ENCODE assay signal across 10 mouse cellular contexts in the genomic region with DNA sequence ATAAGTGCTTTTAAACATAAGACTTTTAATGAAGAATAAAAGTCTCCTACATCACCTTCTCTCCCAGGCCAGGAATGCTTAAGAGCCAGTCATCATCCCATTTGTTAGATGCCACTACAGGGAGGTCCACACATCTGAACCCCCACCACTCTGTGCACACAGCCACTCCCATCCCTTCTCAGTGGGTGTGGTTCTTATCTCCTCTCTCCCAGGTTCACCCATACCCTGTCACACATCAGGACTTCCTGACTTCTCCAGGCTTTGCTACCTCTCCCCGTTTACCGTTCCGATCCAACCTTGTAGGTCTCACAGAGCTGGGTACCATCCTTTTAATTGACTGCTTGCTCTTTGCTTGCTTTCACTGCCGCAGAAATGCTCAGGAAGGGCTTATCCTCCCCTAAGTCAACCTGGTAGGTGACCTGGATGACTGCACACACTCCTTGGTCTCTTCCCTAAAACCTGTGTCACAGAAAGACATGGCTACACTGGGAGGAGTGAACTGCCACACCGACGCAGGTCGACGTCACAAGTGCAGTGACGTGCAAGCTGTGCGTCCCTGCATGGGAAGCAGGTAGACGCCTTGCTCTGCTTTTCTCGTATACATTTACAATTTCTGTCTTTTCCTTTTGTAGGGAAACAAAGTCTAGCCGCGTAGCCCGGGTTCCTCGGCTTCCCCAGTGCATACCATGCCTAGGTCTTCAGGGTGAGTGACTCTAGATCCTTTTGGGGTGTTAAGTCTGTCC. TPM values are rescaled to one million over a fixed set of nuclear protein-coding genes. Genes with fewer than 3 reads are reported as not detected.
DNase-seq lines count a peak whose midpoint lies in the region; ATAC-seq and TF ChIP-seq lines count a peak whose summit lies in the region.
"Had no signal": no experiment of that assay in that cellular context is flagged by ENCODE, and none has a peak within 500 bp of the region (broad histone marks: within the 10 kb centered on the region; RNA-seq: fewer than 3 reads in every experiment).

No protein-coding gene starts in this region.

- H3K27me3 ChIP-seq in forebrain, embryonic 10.5 days (ENCODE audit: poor library complexity, severe bottlenecking), result no peaks in the 10 kb centered on the region
- H3K27me3 ChIP-seq in forebrain, embryonic 12.5 days, result no peaks in the 10 kb centered on the region
- peaks cover 8% of the 10 kb centered on the region for H3K27me3 ChIP-seq in ES-Bruce4 (ENCODE audit: control insufficient read depth, insufficient read depth, low read length, poor library complexity, severe bottlenecking)
- peaks cover 41% of the 10 kb centered on the region for H3K27me3 ChIP-seq in erythroblast, embryonic 14.5 days (ENCODE audit: control insufficient read depth)
- peaks cover 33% of the 10 kb centered on the region for H3K27me3 ChIP-seq in liver, embryonic 15.5 days
- H3K27me3 ChIP-seq in kidney, embryonic 16.5 days (ENCODE audit: insufficient read depth, low read length), result no peaks in the 10 kb centered on the region
- H3K27me3 ChIP-seq: limb, embryonic 13.5 days had no signal

- DNase-seq in forebrain, embryonic 10.5 days (ENCODE audit: extremely low spot score, low spot score), result no peak
- DNase-seq in left cerebral cortex, adult 11 months (ENCODE audit: low spot score), result no peak
- no peak for DNase-seq in ovary, postnatal 36 days (ENCODE audit: low spot score)

- H3K4me1 ChIP-seq in forebrain, embryonic 10.5 days, result peaks cover 38% of the 10 kb centered on the region
- H3K4me1 ChIP-seq in forebrain, embryonic 12.5 days, result peaks cover 32% of the 10 kb centered on the region
- H3K4me1 ChIP-seq in ES-Bruce4 (ENCODE audit: control insufficient read depth, insufficient read depth, low read length), result no peaks in the 10 kb centered on the region
- peaks cover 63% of the 10 kb centered on the region for H3K4me1 ChIP-seq in erythroblast, embryonic 14.5 days (ENCODE audit: control insufficient read depth)
- H3K4me1 ChIP-seq in liver, embryonic 15.5 days (replicated peaks), result peaks cover 75% of the 10 kb centered on the region
- H3K4me1 ChIP-seq in kidney, embryonic 16.5 days (ENCODE audit: insufficient read depth, low read length), result peaks cover 27% of the 10 kb centered on the region

- TF ChIP-seq EP300 in ES-Bruce4 (IDR thresholded peaks at IDR 0.05; ENCODE audit: insufficient read depth, low read depth, low read length), result no peak

- no peak for ATAC-seq in forebrain, embryonic 12.5 days (ENCODE audit: low FRiP score)
- ATAC-seq in liver, embryonic 15.5 days (ENCODE audit: insufficient read depth), result peak; percentile 93
- no peak for ATAC-seq in kidney, embryonic 16.5 days (ENCODE audit: low FRiP score, low TSS enrichment)

- H3K36me3 ChIP-seq in forebrain, embryonic 10.5 days (replicated peaks), result peaks cover 43% of the 10 kb centered on the region
- H3K36me3 ChIP-seq in forebrain, embryonic 12.5 days (replicated peaks), result peaks cover 23% of the 10 kb centered on the region
- H3K36me3 ChIP-seq in ES-Bruce4 (ENCODE audit: control insufficient read depth, insufficient read depth, low read length, poor library complexity, severe bottlenecking), result no peaks in the 10 kb centered on the region
- peaks cover 5% of the 10 kb centered on the region; the same call in 1 of the 2 replicates for H3K36me3 ChIP-seq in erythroblast, embryonic 14.5 days (ENCODE audit: control insufficient read depth)
- 0 out of 2 replicates have a peak, but pooled peaks cover 6% of the 10 kb centered on the region for H3K36me3 ChIP-seq in liver, embryonic 15.5 days (replicated peaks)
- peaks cover 21% of the 10 kb centered on the region for H3K36me3 ChIP-seq in kidney, embryonic 16.5 days (ENCODE audit: insufficient read depth, low read length)

- no peak overlapping the region; the same call in 1 of the 2 replicates for H3K4me2 ChIP-seq in forebrain, embryonic 12.5 days
- H3K4me2 ChIP-seq in liver, embryonic 15.5 days, result peak overlapping the region; percentile 86
- no peak overlapping the region for H3K4me2 ChIP-seq in kidney, embryonic 16.5 days (replicated peaks; ENCODE audit: low read depth, low read length)
- H3K4me2 ChIP-seq: limb, embryonic 13.5 days had no signal

- WGBS in forebrain, embryonic 10.5 days, result 93% methylated on average over 16 of the region's 16 CpGs
- 92% methylated on average over 16 of the region's 16 CpGs for WGBS in forebrain, embryonic 12.5 days
- 56% methylated on average over 16 of the region's 16 CpGs for WGBS in liver, embryonic 15.5 days (ENCODE audit: insufficient replicate concordance)
- 92% methylated on average over 16 of the region's 16 CpGs for WGBS in kidney, embryonic 16.5 days

- TF ChIP-seq CTCF in ES-Bruce4 (IDR thresholded peaks at IDR 0.05; ENCODE audit: low read depth, low read length), result no peak

- no peaks in the 10 kb centered on the region for H3K9me3 ChIP-seq in forebrain, embryonic 10.5 days
- no peaks in the 10 kb centered on the region for H3K9me3 ChIP-seq in forebrain, embryonic 12.5 days
- H3K9me3 ChIP-seq in ES-Bruce4 (replicated peaks; ENCODE audit: control insufficient read depth, insufficient read depth, low read length, poor library complexity, severe bottlenecking), result no peaks in the 10 kb centered on the region
- peaks cover under 1% of the 10 kb centered on the region; the same call in 1 of the 2 replicates for H3K9me3 ChIP-seq in erythroblast, embryonic 14.5 days (ENCODE audit: control insufficient read depth, low read length)
- no peaks in the 10 kb centered on the region for H3K9me3 ChIP-seq in liver, embryonic 15.5 days (replicated peaks)
- no peaks in the 10 kb centered on the region for H3K9me3 ChIP-seq in kidney, embryonic 16.5 days (ENCODE audit: low read length)
- H3K9me3 ChIP-seq: limb, embryonic 13.5 days had no signal

- H3K9ac ChIP-seq in forebrain, embryonic 12.5 days, result no peak overlapping the region
- H3K9ac ChIP-seq in ES-Bruce4 (ENCODE audit: low read depth, poor library complexity, severe bottlenecking), result no peak overlapping the region
- H3K9ac ChIP-seq in liver, embryonic 15.5 days, result peak overlapping the region; percentile 52
- no peak overlapping the region for H3K9ac ChIP-seq in kidney, embryonic 16.5 days (replicated peaks; ENCODE audit: low read length)
- H3K9ac ChIP-seq: hindbrain, embryonic 14.5 days had no signal

- H3K4me3 ChIP-seq in forebrain, embryonic 10.5 days, result peak overlapping the region; percentile 3; the same call in 1 of the 2 replicates
- H3K4me3 ChIP-seq in forebrain, embryonic 12.5 days (replicated peaks), result no peak overlapping the region
- H3K4me3 ChIP-seq in ES-Bruce4 (ENCODE audit: low read depth, low read length), result peak overlapping the region; percentile 65
- H3K4me3 ChIP-seq in erythroblast, embryonic 14.5 days (replicated peaks), result peak overlapping the region; percentile 59
- peak overlapping the region; percentile 53 for H3K4me3 ChIP-seq in liver, embryonic 15.5 days (replicated peaks)
- no peak overlapping the region for H3K4me3 ChIP-seq in kidney, embryonic 16.5 days (ENCODE audit: low read length)
- H3K4me3 ChIP-seq: limb, embryonic 13.5 days had no signal

- H3K27ac ChIP-seq in forebrain, embryonic 10.5 days, result 0 out of 2 replicates have a peak overlapping the region, but pooled peaks have one; percentile 40
- H3K27ac ChIP-seq in forebrain, embryonic 12.5 days, result no peak overlapping the region
- H3K27ac ChIP-seq in ES-Bruce4 (ENCODE audit: insufficient read depth, low read length), result no peak overlapping the region
- peak overlapping the region; percentile 95 for H3K27ac ChIP-seq in liver, embryonic 15.5 days (replicated peaks)
- no peak overlapping the region for H3K27ac ChIP-seq in kidney, embryonic 16.5 days (ENCODE audit: low read length)

- no peak for TF ChIP-seq POLR2A in ES-Bruce4 (IDR thresholded peaks at IDR 0.05; ENCODE audit: insufficient read depth, low read length)

RNA-seq across cellular contexts. Expression of a gene that starts 4.2 kb away (rescaled TPM):
- polyA plus RNA-seq in forebrain, embryonic 10.5 days (2016; fragmentation: Nextera tagmentation; extraction: Ambion mirVana), result 40.7 and 44.9 TPM in 2 replicates
- polyA plus RNA-seq in forebrain, embryonic 12.5 days (2016; fragmentation: Nextera tagmentation; extraction: Ambion mirVana), result 94.3 and 98.3 TPM in 2 replicates
- 21.9 and 25.7 TPM in 2 replicates for polyA plus RNA-seq in ES-Bruce4 (2011; ENCODE audit: insufficient read depth, insufficient read length, low read depth, missing spikeins)
- polyA plus RNA-seq in erythroblast, embryonic 14.5 days (2012), result 1.1 and 1.8 TPM in 2 replicates
- 3.4 and 5.8 TPM in 2 replicates for polyA plus RNA-seq in liver, embryonic 15.5 days (2015; fragmentation: Nextera tagmentation; extraction: Ambion mirVana)
- polyA plus RNA-seq in kidney, embryonic 16.5 days (2015; fragmentation: Nextera tagmentation; extraction: Ambion mirVana), result 58.6 and 67.2 TPM in 2 replicates

RNA-seq across cellular contexts. Expression of a gene that starts 21.9 kb away (rescaled TPM):
- polyA plus RNA-seq in forebrain, embryonic 10.5 days (2016; fragmentation: Nextera tagmentation; extraction: Ambion mirVana), result 131 and 136 TPM in 2 replicates
- polyA plus RNA-seq in forebrain, embryonic 12.5 days (2016; fragmentation: Nextera tagmentation; extraction: Ambion mirVana), result 91.7 and 103 TPM in 2 replicates
- 77.9 and 94.0 TPM in 2 replicates for polyA plus RNA-seq in ES-Bruce4 (2011; ENCODE audit: insufficient read depth, insufficient read length, low read depth, missing spikeins)
- polyA plus RNA-seq in erythroblast, embryonic 14.5 days (2012), result 17.5 and 24.2 TPM in 2 replicates
- 77.2 and 88.0 TPM in 2 replicates for polyA plus RNA-seq in liver, embryonic 15.5 days (2015; fragmentation: Nextera tagmentation; extraction: Ambion mirVana)
- polyA plus RNA-seq in kidney, embryonic 16.5 days (2015; fragmentation: Nextera tagmentation; extraction: Ambion mirVana), result 142 and 150 TPM in 2 replicates

RNA-seq across cellular contexts. Expression of a gene that starts 22.0 kb away (rescaled TPM):
- polyA plus RNA-seq in forebrain, embryonic 10.5 days (2016; fragmentation: Nextera tagmentation; extraction: Ambion mirVana), result 47.3 and 54.6 TPM in 2 replicates
- polyA plus RNA-seq in forebrain, embryonic 12.5 days (2016; fragmentation: Nextera tagmentation; extraction: Ambion mirVana), result 55.0 and 60.9 TPM in 2 replicates
- polyA plus RNA-seq in ES-Bruce4 (2011; ENCODE audit: insufficient read depth, insufficient read length, low read depth, missing spikeins), result 21.1 and 21.5 TPM in 2 replicates
- 0.12 and 0.40 TPM in 2 replicates for polyA plus RNA-seq in erythroblast, embryonic 14.5 days (2012)
- 9.6 and 11.0 TPM in 2 replicates for polyA plus RNA-seq in liver, embryonic 15.5 days (2015; fragmentation: Nextera tagmentation; extraction: Ambion mirVana)
- 34.0 and 37.3 TPM in 2 replicates for polyA plus RNA-seq in kidney, embryonic 16.5 days (2015; fragmentation: Nextera tagmentation; extraction: Ambion mirVana)

RNA-seq across cellular contexts. Expression of a gene that starts 24.6 kb away (rescaled TPM):
- 23.3 and 23.4 TPM in 2 replicates for polyA plus RNA-seq in forebrain, embryonic 10.5 days (2016; fragmentation: Nextera tagmentation; extraction: Ambion mirVana)
- 9.1 and 11.2 TPM in 2 replicates for polyA plus RNA-seq in forebrain, embryonic 12.5 days (2016; fragmentation: Nextera tagmentation; extraction: Ambion mirVana)
- polyA plus RNA-seq in ES-Bruce4 (2011; ENCODE audit: insufficient read depth, insufficient read length, low read depth, missing spikeins), result 15.7 and 16.6 TPM in 2 replicates
- 0.08 TPM in 1 of 2 replicates, not detected in the other for polyA plus RNA-seq in erythroblast, embryonic 14.5 days (2012)
- 6.6 and 7.1 TPM in 2 replicates for polyA plus RNA-seq in liver, embryonic 15.5 days (2015; fragmentation: Nextera tagmentation; extraction: Ambion mirVana)
- 46.5 and 47.7 TPM in 2 replicates for polyA plus RNA-seq in kidney, embryonic 16.5 days (2015; fragmentation: Nextera tagmentation; extraction: Ambion mirVana)

RNA-seq across cellular contexts. Expression of a gene that starts 33.1 kb away (rescaled TPM):
- 17.0 and 19.7 TPM in 2 replicates for polyA plus RNA-seq in forebrain, embryonic 10.5 days (2016; fragmentation: Nextera tagmentation; extraction: Ambion mirVana)
- 44.8 and 46.3 TPM in 2 replicates for polyA plus RNA-seq in forebrain, embryonic 12.5 days (2016; fragmentation: Nextera tagmentation; extraction: Ambion mirVana)
- polyA plus RNA-seq in ES-Bruce4 (2011; ENCODE audit: insufficient read depth, insufficient read length, low read depth, missing spikeins), result 1.7 and 3.3 TPM in 2 replicates
- polyA plus RNA-seq in erythroblast, embryonic 14.5 days (2012), result 0.06 TPM in 1 of 2 replicates, not detected in the other
- 0.97 and 1.3 TPM in 2 replicates for polyA plus RNA-seq in liver, embryonic 15.5 days (2015; fragmentation: Nextera tagmentation; extraction: Ambion mirVana)
- 16.4 and 17.8 TPM in 2 replicates for polyA plus RNA-seq in kidney, embryonic 16.5 days (2015; fragmentation: Nextera tagmentation; extraction: Ambion mirVana)

Comparison
In these comparisons a context has a peak if more than half of its experiments do, and no peak if none do; other contexts are left out.
1. H3K27ac ChIP-seq: peak in forebrain, embryonic 10.5 days (single experiment) and liver, embryonic 15.5 days (single experiment); none in forebrain, embryonic 12.5 days (single experiment), ES-Bruce4 (single experiment) and kidney, embryonic 16.5 days (single experiment).
2. H3K4me3 ChIP-seq: peak in forebrain, embryonic 10.5 days (single experiment), ES-Bruce4 (single experiment), erythroblast, embryonic 14.5 days (single experiment) and liver, embryonic 15.5 days (single experiment); none in forebrain, embryonic 12.5 days (single experiment) and kidney, embryonic 16.5 days (single experiment).